Mouse (Mus musculus) hindbrain, embryonic 12.5 days (tissue): ENCODE measurements around the gene 4933406M09Rik. TPM values are rescaled to one million over a fixed set of nuclear protein-coding genes. Genes with fewer than 3 reads are reported as not detected.

Experiments used
- ATAC-seq: fragments of 200-750 bp; cut with Nextera tagmentation; 2 replicates; pipeline ENCODE4 v1.8.0; 2017; ENCODE audit warnings: moderate TSS enrichment; ENCODE audit not compliant: low FRiP score
- H3K27ac ChIP-seq: fragments of 300-500 bp; sonication (generic); 2 replicates; pipeline ENCODE4 v1.5.1; 2016; ENCODE audit warnings: mild to moderate bottlenecking
- H3K27me3 ChIP-seq: fragments of 300-500 bp; sonication (generic); 2 replicates; pipeline ENCODE4 v1.6.1; 2016; ENCODE audit warnings: mild to moderate bottlenecking
- H3K36me3 ChIP-seq: fragments of 300-500 bp; sonication (generic); 2 replicates; pipeline ENCODE4 v1.6.1; 2016; ENCODE audit warnings: mild to moderate bottlenecking
- H3K4me1 ChIP-seq: fragments of 300-500 bp; sonication (generic); 2 replicates; pipeline ENCODE4 v1.6.1; 2016
- H3K4me2 ChIP-seq: fragments of 300-500 bp; sonication (generic); replicated peaks from 2 replicates; pipeline ENCODE4 v1.6.1; 2016; ENCODE audit warnings: mild to moderate bottlenecking
- H3K4me3 ChIP-seq: fragments of 300-500 bp; sonication (generic); 2 replicates; pipeline ENCODE4 v1.5.1; 2016; ENCODE audit warnings: mild to moderate bottlenecking
- H3K9ac ChIP-seq: fragments of 300-500 bp; sonication (generic); 2 replicates; pipeline ENCODE4 v1.6.1; 2016; ENCODE audit warnings: mild to moderate bottlenecking, moderate library complexity
- H3K9me3 ChIP-seq: fragments of 300-500 bp; sonication (generic); replicated peaks from 2 replicates; pipeline ENCODE4 v1.6.1; 2016; ENCODE audit warnings: mild to moderate bottlenecking
- WGBS: fragments of 180-500 bp; shearing (Covaris S2); methylation state at CpG from one replicate; pipeline ENCODE4 v1.1.7; 2016; 5-methylcytosine and 5-hydroxymethylcytosine counted together
- polyA plus RNA-seq: library from polyadenylated mRNA; unstranded; fragments of >200 nt; fragmentation: Nextera tagmentation; extraction: Ambion mirVana; gene quantifications from 2 replicates; pipeline ENCODE4 v1.2.1, GENCODE M21; 2016

The 4933406M09Rik gene
- polyA plus RNA-seq, 1 experiment from 2014 or later, result not detected

DNA sequence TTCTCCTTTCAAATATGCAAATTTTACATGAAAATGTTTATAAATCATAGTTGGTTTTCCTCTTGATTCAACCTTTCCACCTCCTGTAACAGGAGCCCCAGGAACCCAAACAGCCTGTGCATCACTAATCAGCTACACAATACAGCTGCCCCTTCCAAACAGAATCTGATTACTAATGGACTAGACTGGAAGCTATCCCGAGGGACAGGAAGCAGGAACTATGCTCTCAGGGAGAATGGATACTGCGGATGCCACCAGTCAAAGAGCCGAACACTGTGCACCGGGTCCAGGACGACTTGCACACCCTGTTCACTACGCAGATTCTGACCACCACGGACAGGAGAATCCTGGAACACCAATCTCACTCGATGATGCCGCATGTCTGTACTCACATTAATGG lies 37.9 kb upstream of the 4933406M09Rik start:
- Histone ChIP-seq H3K9me3 (no peaks in the 10 kb centered on the region), H3K9ac (no peak overlapping the region), H3K27ac (no peak overlapping the region), H3K4me2 (no peak overlapping the region), H3K27me3 (no peaks in the 10 kb centered on the region; the same call in 1 of the 2 replicates), H3K4me1 (peaks cover 14% of the 10 kb centered on the region; the same call in 1 of the 2 replicates), H3K4me3 (no peak overlapping the region), H3K36me3 (peaks cover 57% of the 10 kb centered on the region)
- 83% methylated on average over 9 of the region's 9 CpGs for WGBS
- ATAC-seq, result no peak

DNA sequence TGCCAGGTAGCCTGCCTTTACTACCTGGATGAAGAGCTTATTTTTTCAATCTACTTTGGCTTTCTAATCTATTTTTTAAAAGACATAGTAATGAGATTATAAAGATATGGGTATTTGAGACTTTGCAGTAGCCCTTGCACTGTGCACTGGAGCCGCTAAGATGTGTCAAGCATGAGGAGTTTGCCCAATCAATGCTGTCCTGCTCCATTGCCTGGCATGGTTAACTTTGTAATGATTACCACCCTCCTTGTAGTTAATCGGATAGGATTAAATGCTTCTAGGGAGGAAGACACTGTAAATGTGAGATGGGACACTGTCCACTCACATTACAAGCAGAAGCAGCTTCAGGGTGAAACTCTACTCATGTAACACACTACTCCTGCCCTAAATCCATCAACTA lies 32.4 kb upstream of the 4933406M09Rik start:
- Histone ChIP-seq H3K4me1 (no peaks in the 10 kb centered on the region; the same call in 1 of the 2 replicates), H3K4me3 (no peak overlapping the region), H3K9me3 (no peaks in the 10 kb centered on the region), H3K4me2 (no peak overlapping the region), H3K36me3 (peaks cover 80% of the 10 kb centered on the region), H3K27me3 (no peaks in the 10 kb centered on the region), H3K27ac (no peak overlapping the region), H3K9ac (no peak overlapping the region)
- whole genome bisulfite sequencing, result 96% methylated on average over 2 of the region's 2 CpGs
- no peak for ATAC-seq

DNA sequence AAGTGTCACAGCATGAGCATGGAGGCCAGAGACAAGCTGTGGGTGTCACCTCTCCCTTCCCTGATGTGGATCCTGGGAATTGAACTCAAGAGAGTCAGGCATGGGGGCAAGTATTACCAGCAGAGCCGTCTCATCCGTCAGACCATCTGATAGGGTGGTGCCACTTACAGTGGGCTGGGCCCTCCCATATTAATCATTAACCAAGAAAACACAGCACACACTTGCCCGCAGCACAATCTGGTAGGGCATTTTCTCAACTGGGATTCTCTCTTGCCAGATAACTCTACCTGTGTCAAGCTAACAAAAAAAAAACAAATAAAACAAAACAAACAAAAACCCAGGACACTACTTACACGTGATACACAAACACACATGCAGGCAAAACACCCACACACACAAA lies 28.3 kb upstream of the 4933406M09Rik start:
- Histone ChIP-seq H3K4me3 (no peak overlapping the region), H3K4me1 (peaks cover 10% of the 10 kb centered on the region), H3K4me2 (no peak overlapping the region), H3K36me3 (peaks cover 57% of the 10 kb centered on the region), H3K9ac (no peak overlapping the region), H3K27me3 (no peaks in the 10 kb centered on the region), H3K27ac (no peak overlapping the region), H3K9me3 (no peaks in the 10 kb centered on the region)
- ATAC-seq, result no peak
- 80% methylated on average over 4 of the region's 4 CpGs for WGBS

DNA sequence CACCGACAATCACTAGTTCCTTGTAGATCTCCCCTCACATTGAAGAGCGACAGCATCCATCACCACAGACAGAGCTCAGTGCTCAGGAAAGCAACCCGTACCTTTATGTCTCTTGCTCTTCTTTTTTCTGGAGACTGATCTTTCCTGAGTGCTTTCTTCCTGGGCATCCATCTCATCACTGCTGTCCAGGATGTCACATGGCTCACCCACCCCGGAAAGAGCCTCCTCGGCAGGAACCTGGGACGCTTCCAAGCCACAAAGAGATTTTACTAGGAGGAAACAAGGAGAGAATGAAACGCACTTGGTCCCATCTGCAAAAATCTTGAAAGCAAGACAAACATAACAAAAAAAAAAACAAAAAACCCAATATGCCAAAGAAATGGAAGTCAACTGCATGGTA lies 25.1 kb upstream of the 4933406M09Rik start:
- WGBS, result 83% methylated on average over 7 of the region's 7 CpGs
- Histone ChIP-seq H3K4me2 (peak overlapping the region; percentile 75), H3K27ac (no peak overlapping the region), H3K9ac (peak overlapping the region; percentile 93; the same call in 1 of the 2 replicates), H3K9me3 (no peaks in the 10 kb centered on the region), H3K4me1 (peaks cover 11% of the 10 kb centered on the region), H3K27me3 (0 out of 2 replicates have a peak, but pooled peaks cover 3% of the 10 kb centered on the region), H3K36me3 (peaks cover 25% of the 10 kb centered on the region), H3K4me3 (peak overlapping the region; percentile 84)
- no peak for ATAC-seq

DNA sequence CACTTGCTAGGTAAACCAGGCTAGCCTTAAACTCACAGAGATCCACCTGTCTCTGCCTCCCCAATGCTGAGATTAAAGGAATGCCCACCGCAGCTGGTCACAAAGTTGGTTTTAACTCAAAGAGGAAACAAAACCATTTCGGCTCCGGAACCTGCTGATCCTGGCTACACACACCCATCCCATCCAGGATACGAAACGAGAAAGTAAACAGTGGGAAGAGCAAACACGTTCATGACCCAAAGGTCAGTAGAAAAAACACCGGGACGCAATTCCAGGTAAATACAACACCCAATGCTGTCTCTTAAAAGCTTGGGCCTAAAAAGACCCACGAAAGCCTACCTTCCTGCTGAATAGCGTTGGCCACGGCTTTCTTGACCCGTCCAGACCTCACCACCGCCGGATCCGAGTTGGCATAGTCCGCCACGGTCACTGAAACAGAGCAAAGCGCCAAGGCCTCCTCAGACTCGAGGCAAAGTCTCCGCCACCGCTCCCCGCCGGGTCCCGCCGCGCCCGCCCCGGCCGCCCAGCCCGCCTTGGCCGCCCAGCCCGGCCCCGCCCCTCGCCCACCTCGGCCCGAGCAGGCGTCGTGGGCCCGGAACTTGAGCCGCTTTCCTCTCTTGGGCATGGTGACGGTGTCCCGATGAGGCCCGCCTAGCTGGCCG lies 24.4 kb upstream of the 4933406M09Rik start:
- Histone ChIP-seq H3K27ac (peak overlapping the region; percentile 85), H3K27me3 (0 out of 2 replicates have a peak, but pooled peaks cover 3% of the 10 kb centered on the region), H3K36me3 (peaks cover 19% of the 10 kb centered on the region), H3K4me3 (peak overlapping the region; percentile 84), H3K4me2 (peak overlapping the region; percentile 75), H3K9ac (peak overlapping the region; percentile 93), H3K9me3 (no peaks in the 10 kb centered on the region), H3K4me1 (peaks cover 11% of the 10 kb centered on the region)
- WGBS, result 3% methylated on average over 39 of the region's 44 CpGs
- peak; percentile 85 for ATAC-seq

DNA sequence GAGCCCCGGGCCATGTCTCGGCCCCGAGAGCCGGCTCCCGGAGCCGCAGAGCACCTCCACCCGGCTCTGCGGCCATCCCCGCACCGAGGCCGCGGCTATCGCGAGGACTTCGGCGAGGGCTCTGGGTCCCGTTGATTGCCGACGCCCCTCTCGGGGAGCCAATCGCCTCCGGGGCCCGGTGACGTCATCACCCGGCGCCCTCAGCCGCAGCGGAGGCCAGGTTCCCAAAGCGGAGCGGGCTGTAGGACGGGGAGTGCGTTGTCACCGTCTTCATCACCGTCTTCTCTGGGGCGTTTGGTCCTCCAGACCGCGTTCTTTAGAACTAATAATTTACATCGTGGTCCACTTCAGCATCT lies 23.9 kb upstream of the 4933406M09Rik start, which contains the start of gene Tmem183a:
Gene Tmem183a (minus strand): TSS at position 123 of the 356 bp plus-strand sequence.
- Histone ChIP-seq H3K4me1 (peaks cover 11% of the 10 kb centered on the region), H3K4me2 (peak within 1 kb of the TSS; percentile 75), H3K27ac (peak within 1 kb of the TSS; percentile 85), H3K9ac (peak within 1 kb of the TSS; percentile 93), H3K27me3 (0 out of 2 replicates have a peak, but pooled peaks cover 3% of the 10 kb centered on the region), H3K4me3 (peak within 1 kb of the TSS; percentile 84), H3K36me3 (peaks cover 18% of the 10 kb centered on the region), H3K9me3 (no peaks in the 10 kb centered on the region)
- ATAC-seq, result peak; percentile 98
- WGBS, result under 1% methylated on average over 38 of the region's 38 CpGs

DNA sequence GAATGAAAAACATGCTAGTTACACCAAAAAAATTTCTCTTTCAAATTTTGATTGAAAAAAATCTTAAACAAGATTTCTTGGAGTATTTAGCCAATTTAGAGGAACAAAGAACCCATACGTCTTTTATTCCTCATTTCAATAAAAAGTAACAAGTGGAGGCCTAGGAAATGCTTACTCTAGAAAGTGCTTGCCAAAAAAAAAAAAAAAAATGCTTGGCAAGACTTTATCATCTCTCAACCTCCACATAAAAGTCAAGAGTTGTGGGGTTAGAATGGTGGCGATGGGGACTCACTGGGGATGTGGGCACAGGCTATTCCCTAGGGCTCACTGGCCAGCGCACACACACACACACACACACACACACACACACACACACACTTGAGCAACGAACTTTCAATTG lies 22.5 kb upstream of the 4933406M09Rik start:
- Histone ChIP-seq H3K9ac (no peak overlapping the region), H3K36me3 (peaks cover 9% of the 10 kb centered on the region), H3K4me2 (no peak overlapping the region), H3K4me3 (no peak overlapping the region), H3K9me3 (no peaks in the 10 kb centered on the region), H3K27me3 (0 out of 2 replicates have a peak, but pooled peaks cover 3% of the 10 kb centered on the region), H3K27ac (no peak overlapping the region), H3K4me1 (peaks cover 11% of the 10 kb centered on the region)
- 84% methylated on average over 4 of the region's 4 CpGs for WGBS
- ATAC-seq, result no peak

DNA sequence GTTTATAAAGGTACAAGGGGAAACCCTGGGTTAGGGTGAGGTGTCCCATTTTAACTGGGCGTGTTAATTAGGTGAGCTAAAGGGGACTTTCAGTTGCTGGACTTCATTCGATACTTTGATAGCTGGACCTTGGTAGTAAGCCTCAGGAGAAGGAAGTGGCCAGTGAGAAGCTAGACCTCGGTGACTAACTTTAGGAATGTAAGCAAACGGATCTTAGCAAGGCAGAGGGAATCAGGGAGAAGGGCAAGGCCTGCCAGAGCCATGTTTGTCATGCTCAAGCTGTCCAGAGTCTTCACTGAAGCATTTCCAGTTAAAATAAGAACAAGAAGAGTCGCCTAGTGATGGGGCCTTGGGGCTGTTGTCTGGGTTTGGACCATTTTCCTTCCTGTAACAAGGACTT lies 20.2 kb upstream of the 4933406M09Rik start:
- Histone ChIP-seq H3K27ac (no peak overlapping the region), H3K27me3 (0 out of 2 replicates have a peak, but pooled peaks cover 3% of the 10 kb centered on the region), H3K4me3 (no peak overlapping the region), H3K36me3 (no peaks in the 10 kb centered on the region; the same call in 1 of the 2 replicates), H3K4me1 (peaks cover 11% of the 10 kb centered on the region), H3K9me3 (no peaks in the 10 kb centered on the region), H3K9ac (no peak overlapping the region), H3K4me2 (no peak overlapping the region)
- ATAC-seq, result no peak
- 67% methylated on average over 5 of the region's 5 CpGs for WGBS

DNA sequence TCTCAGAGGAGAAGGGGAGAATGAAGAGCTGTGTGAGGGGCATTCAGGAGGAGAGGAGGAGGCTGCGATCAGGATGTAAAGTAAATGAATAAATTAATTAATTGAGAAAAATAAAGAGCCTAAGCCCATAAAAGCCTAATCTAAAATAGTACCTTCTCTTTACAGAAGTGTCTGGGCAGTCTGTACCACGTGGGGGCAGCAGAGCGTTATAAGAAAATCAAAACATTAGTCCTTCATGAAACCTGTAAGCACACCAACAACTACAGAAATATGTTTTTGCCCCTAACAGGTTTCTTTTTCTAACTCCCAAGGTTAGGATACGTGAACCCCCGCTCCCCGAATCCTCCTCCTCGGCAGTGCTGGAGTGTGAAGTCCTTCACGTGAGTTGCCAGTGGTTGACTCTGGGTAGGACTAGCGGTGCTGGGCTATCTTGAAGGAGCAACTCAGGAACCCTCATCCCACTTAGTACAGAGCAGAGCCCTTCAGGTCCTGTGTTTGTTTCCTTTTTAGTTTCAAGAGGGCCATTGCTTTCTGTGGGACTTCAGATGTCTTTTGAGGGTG lies 16.9 kb upstream of the 4933406M09Rik start:
- H3K27ac ChIP-seq, result no peak overlapping the region
- WGBS, result 53% methylated on average over 9 of the region's 9 CpGs
- H3K4me3 ChIP-seq, result no peak overlapping the region
- no peak overlapping the region for H3K4me2 ChIP-seq
- no peak for ATAC-seq
- H3K27me3 ChIP-seq, result 0 out of 2 replicates have a peak, but pooled peaks cover 3% of the 10 kb centered on the region
- H3K9ac ChIP-seq, result no peak overlapping the region
- H3K9me3 ChIP-seq, result no peaks in the 10 kb centered on the region
- no peaks in the 10 kb centered on the region for H3K4me1 ChIP-seq
- H3K36me3 ChIP-seq, result no peaks in the 10 kb centered on the region

DNA sequence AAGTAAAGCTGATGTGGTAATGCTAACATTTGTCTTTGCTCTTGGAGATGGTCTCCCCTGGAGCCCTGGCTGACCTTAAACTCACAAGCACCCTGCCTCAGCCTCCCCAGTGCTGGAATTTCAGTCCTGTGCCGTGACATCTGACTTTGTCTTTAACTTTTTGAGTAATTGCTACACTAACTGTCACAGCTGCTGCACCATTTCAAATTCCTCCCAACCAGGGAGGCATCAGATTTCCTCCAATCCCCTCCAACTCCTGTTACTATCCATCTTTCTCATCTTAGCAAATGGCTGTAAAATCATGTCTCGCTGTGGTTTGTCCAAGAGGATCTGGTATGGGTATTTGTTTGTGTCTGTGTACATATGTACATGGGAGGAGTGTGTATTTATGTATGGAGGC lies 11.6 kb upstream of the 4933406M09Rik start:
- Histone ChIP-seq H3K9me3 (no peaks in the 10 kb centered on the region), H3K27ac (no peak overlapping the region), H3K27me3 (no peaks in the 10 kb centered on the region), H3K36me3 (no peaks in the 10 kb centered on the region), H3K4me2 (no peak overlapping the region), H3K9ac (no peak overlapping the region), H3K4me3 (no peak overlapping the region), H3K4me1 (no peaks in the 10 kb centered on the region)
- 82% methylated on average over 2 of the region's 2 CpGs for WGBS
- ATAC-seq, result no peak

DNA sequence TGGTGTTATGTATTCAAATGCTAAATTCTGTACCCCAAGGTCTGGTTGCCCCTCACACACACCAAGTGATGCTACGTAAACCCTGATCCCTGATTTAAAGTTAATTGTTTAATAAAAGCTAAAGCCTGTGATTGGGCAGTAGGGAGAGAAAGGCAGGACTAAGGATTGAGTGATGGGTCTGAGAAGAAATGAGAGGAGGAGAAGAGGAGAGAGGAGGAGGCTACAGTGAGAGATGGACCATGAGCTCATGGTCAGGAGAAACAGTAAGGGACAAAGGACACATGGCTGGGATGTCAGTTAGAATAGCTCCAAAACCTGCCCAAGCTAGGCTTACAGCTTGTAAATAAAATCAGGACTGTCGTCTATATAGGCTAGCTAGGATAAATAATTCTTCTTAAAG lies 4.7 kb upstream of the 4933406M09Rik start:
- H3K4me3 ChIP-seq, result no peak overlapping the region
- H3K4me1 ChIP-seq, result no peaks in the 10 kb centered on the region
- H3K36me3 ChIP-seq, result no peaks in the 10 kb centered on the region
- 0 out of 2 replicates have a peak, but pooled peaks cover 6% of the 10 kb centered on the region for H3K9me3 ChIP-seq
- H3K27me3 ChIP-seq, result peaks cover 6% of the 10 kb centered on the region; the same call in 1 of the 2 replicates
- H3K9ac ChIP-seq, result no peak overlapping the region
- WGBS, result 77% methylated on average over 2 of the region's 2 CpGs
- no peak for ATAC-seq
- no peak overlapping the region for H3K4me2 ChIP-seq
- H3K27ac ChIP-seq, result no peak overlapping the region

DNA sequence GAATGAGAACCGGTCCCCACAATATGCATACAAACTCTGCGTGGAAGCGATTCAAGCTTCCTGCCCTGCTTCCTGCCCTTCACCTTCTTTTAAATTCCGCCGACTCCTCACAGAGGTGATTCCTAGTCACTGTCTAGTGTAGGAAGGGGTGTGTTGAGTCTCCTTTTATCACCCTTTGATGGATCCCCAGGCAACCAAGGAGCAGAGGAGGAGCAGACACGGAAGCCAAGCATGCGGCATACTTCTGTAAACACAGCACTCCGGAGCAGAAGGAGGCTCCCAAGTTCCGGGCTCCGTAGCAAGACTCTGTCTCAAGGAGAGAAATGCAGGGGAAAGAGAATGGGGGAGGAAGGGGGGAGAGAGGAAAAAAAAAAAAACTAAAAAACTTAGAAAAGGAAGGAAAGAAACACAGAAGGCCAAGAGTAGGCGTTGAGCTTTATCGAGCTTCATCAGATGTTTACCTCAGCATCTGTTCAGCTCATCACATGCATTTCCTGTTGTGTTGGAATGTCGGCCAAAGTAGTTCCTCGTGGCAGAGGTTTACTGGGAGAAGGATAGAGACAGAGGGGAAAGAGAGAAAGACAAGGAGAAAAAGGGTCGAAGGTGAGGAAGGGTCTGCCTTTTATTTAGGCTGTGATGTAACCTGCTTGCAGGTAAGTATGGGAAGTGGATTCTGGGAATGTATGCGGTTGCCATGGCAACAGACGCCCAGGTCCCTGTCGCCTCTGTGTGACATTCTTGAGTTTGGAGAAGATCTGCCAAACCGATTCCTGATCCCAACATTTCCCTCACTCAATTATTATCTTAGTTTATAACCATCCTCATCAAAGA lies 3.7 kb upstream of the 4933406M09Rik start:
- H3K4me2 ChIP-seq, result peak overlapping the region; percentile 43
- H3K27ac ChIP-seq, result no peak overlapping the region
- 0 out of 2 replicates have a peak, but pooled peaks cover 6% of the 10 kb centered on the region for H3K9me3 ChIP-seq
- 14% methylated on average over 19 of the region's 19 CpGs for WGBS
- H3K27me3 ChIP-seq, result peaks cover 6% of the 10 kb centered on the region; the same call in 1 of the 2 replicates
- H3K4me1 ChIP-seq, result no peaks in the 10 kb centered on the region
- peak overlapping the region; percentile 23; the same call in 1 of the 2 replicates for H3K9ac ChIP-seq
- peak overlapping the region; percentile 16; the same call in 1 of the 2 replicates for H3K4me3 ChIP-seq
- no peak for ATAC-seq
- H3K36me3 ChIP-seq, result no peaks in the 10 kb centered on the region
